Mouse (Mus musculus) ES-E14 (cell line): ENCODE data around the gene Vcl.

ENCODE experiments used
- CHD2 ChIP-seq: IDR thresholded peaks from 2 replicates; pipeline ENCODE4 v1.6.1; 2014; ENCODE audit warnings: mild to moderate bottlenecking, low read depth, low read length, inconsistent platforms
- HCFC1 ChIP-seq: IDR thresholded peaks from 2 replicates; pipeline ENCODE4 v1.6.1; 2012; ENCODE audit warnings: low read length, inconsistent platforms, borderline replicate concordance; ENCODE audit not compliant: insufficient read depth
- MAFK ChIP-seq: IDR thresholded peaks from 2 replicates; pipeline ENCODE4 v1.6.1; 2014; ENCODE audit warnings: mild to moderate bottlenecking, low read depth, low read length, inconsistent platforms; ENCODE audit not compliant: insufficient read depth
- ZC3H11A ChIP-seq: IDR thresholded peaks from 2 replicates; pipeline ENCODE4 v1.6.1; 2012; ENCODE audit warnings: low read depth, mild to moderate bottlenecking, inconsistent platforms, low read length, borderline replicate concordance
- ZNF384 ChIP-seq: IDR thresholded peaks from 2 replicates; pipeline ENCODE4 v1.6.1; 2012; ENCODE audit warnings: low read depth, low read length, inconsistent platforms

- TF ChIP-seq CHD2 (no peak), MAFK (no peak), ZNF384 (no peak), HCFC1 (peak; percentile 60), ZC3H11A (peak; percentile 68)
Observed at GRCm38 (mm10) chr14:21075751-21076500, 146.7 kb downstream of the Vcl start.
